Mouse (Mus musculus): Measurements from ENCODE around the gene Habp4. TPM values are rescaled to one million over a fixed set of nuclear protein-coding genes. Genes with fewer than 3 reads are reported as not detected.

The Habp4 gene
- total RNA-seq (2014; fragmentation: Nextera tagmentation) (3.9 and 7.7 TPM in 2 replicates), total RNA-seq (2017) (3.4 and 5.4 TPM in 2 replicates)

GRCm38 (mm10) chr13:64161548-64161915 lies at the start of gene Habp4:
Gene Habp4 (plus strand): TSS chr13:64161824.
- ATAC-seq (replicated peaks; ENCODE audit: low FRiP score, low TSS enrichment, poor library complexity, severe bottlenecking), result peak; percentile 100

GRCm38 (mm10) chr13:64117442-64117841 lies 44.2 kb upstream of the Habp4 start:
- no peak for ATAC-seq (replicated peaks; ENCODE audit: low FRiP score, low TSS enrichment, poor library complexity, severe bottlenecking)

- ATAC-seq (replicated peaks; ENCODE audit: low FRiP score, low TSS enrichment, poor library complexity, severe bottlenecking), result no peak
Measured at GRCm38 (mm10) chr13:64120760-64121159, 40.9 kb upstream of the Habp4 start.

- no peak for ATAC-seq (replicated peaks; ENCODE audit: low FRiP score, low TSS enrichment, poor library complexity, severe bottlenecking)
Measured at GRCm38 (mm10) chr13:64123491-64124188, 38.0 kb upstream of the Habp4 start.

- ATAC-seq (replicated peaks; ENCODE audit: low FRiP score, low TSS enrichment, poor library complexity, severe bottlenecking), result no peak
Measured at GRCm38 (mm10) chr13:64124886-64125285, 36.7 kb upstream of the Habp4 start.

GRCm38 (mm10) chr13:64126316-64126715 lies 35.3 kb upstream of the Habp4 start:
- no peak for ATAC-seq (replicated peaks; ENCODE audit: low FRiP score, low TSS enrichment, poor library complexity, severe bottlenecking)

GRCm38 (mm10) chr13:64128858-64129615 lies 32.6 kb upstream of the Habp4 start, which contains the start of gene Slc35d2:
Gene Slc35d2 (minus strand): TSS chr13:64129368.
- peak; percentile 85 for ATAC-seq (replicated peaks; ENCODE audit: low FRiP score, low TSS enrichment, poor library complexity, severe bottlenecking)

- ATAC-seq (replicated peaks; ENCODE audit: low FRiP score, low TSS enrichment, poor library complexity, severe bottlenecking), result peak; percentile 69; the same call in 1 of the 2 replicates
Measured at GRCm38 (mm10) chr13:64129616-64130375, 31.8 kb upstream of the Habp4 start.

- ATAC-seq (replicated peaks; ENCODE audit: low FRiP score, low TSS enrichment, poor library complexity, severe bottlenecking), result no peak
Measured at GRCm38 (mm10) chr13:64150121-64150520, 11.5 kb upstream of the Habp4 start.

- ATAC-seq (replicated peaks; ENCODE audit: low FRiP score, low TSS enrichment, poor library complexity, severe bottlenecking), result peak; percentile 35
Measured at GRCm38 (mm10) chr13:64152241-64152669, 9.4 kb upstream of the Habp4 start.

GRCm38 (mm10) chr13:64152671-64153082 lies 8.9 kb upstream of the Habp4 start:
- ATAC-seq (replicated peaks; ENCODE audit: low FRiP score, low TSS enrichment, poor library complexity, severe bottlenecking), result no peak

- ATAC-seq (replicated peaks; ENCODE audit: low FRiP score, low TSS enrichment, poor library complexity, severe bottlenecking), result peak; percentile 92
Measured at GRCm38 (mm10) chr13:64153083-64153682, 8.4 kb upstream of the Habp4 start, which contains the start of gene Zfp367. Gene Zfp367 (minus strand): TSS chr13:64153202.

- ATAC-seq (replicated peaks; ENCODE audit: low FRiP score, low TSS enrichment, poor library complexity, severe bottlenecking), result no peak
Measured at GRCm38 (mm10) chr13:64153751-64154267, 7.8 kb upstream of the Habp4 start.

- ATAC-seq (replicated peaks; ENCODE audit: low FRiP score, low TSS enrichment, poor library complexity, severe bottlenecking), result no peak
Measured at GRCm38 (mm10) chr13:64154651-64155050, 7.0 kb upstream of the Habp4 start.

GRCm38 (mm10) chr13:64155171-64155571 lies 6.5 kb upstream of the Habp4 start:
- no peak for ATAC-seq (replicated peaks; ENCODE audit: low FRiP score, low TSS enrichment, poor library complexity, severe bottlenecking)

GRCm38 (mm10) chr13:64156966-64157365 lies 4.7 kb upstream of the Habp4 start:
- no peak for ATAC-seq (replicated peaks; ENCODE audit: low FRiP score, low TSS enrichment, poor library complexity, severe bottlenecking)

GRCm38 (mm10) chr13:64161916-64162611 lies 440 bp downstream of the Habp4 start:
- peak; percentile 20; the same call in 1 of the 2 replicates for ATAC-seq (replicated peaks; ENCODE audit: low FRiP score, low TSS enrichment, poor library complexity, severe bottlenecking)

GRCm38 (mm10) chr13:64162626-64163025 lies 1.0 kb downstream of the Habp4 start:
- no peak for ATAC-seq (replicated peaks; ENCODE audit: low FRiP score, low TSS enrichment, poor library complexity, severe bottlenecking)

All from megakaryocyte-erythroid progenitor cell, adult 5-6 weeks (primary cell).